Mouse (Mus musculus) forebrain, postnatal 0 days (tissue): ENCODE measurements around the gene Serpinh1. TPM values are rescaled to one million over a fixed set of nuclear protein-coding genes. Genes with fewer than 3 reads are reported as not detected.
A peak's percentile ranks its signal among the peaks of the same experiment; 100 is the strongest.

ENCODE experiments used
- ATAC-seq: fragments of 200-750 bp; cut with Nextera tagmentation; 2 replicates; pipeline ENCODE4 v1.8.0; 2017; ENCODE audit warnings: mild to moderate bottlenecking, moderate library complexity
- DNase-seq: peaks from one replicate; pipeline ENCODE4 v3.0.0-alpha.2; 2015
- H3K27ac ChIP-seq: fragments of 300-500 bp; sonication (generic); 2 replicates; pipeline ENCODE4 v1.5.1; 2014; ENCODE audit warnings: low read depth, mild to moderate bottlenecking, antibody characterized with exemption, low read length, moderate library complexity, mixed read lengths
- H3K27me3 ChIP-seq: fragments of 300-500 bp; sonication (generic); 2 replicates; pipeline ENCODE4 v1.6.1; 2014; ENCODE audit warnings: mild to moderate bottlenecking, low read length, mixed read lengths; ENCODE audit not compliant: insufficient read depth
- H3K36me3 ChIP-seq: fragments of 300-500 bp; sonication (generic); 2 replicates; pipeline ENCODE4 v1.6.1; 2014; ENCODE audit warnings: mild to moderate bottlenecking, moderate library complexity; ENCODE audit not compliant: insufficient read depth
- H3K4me1 ChIP-seq: fragments of 300-500 bp; sonication (generic); 2 replicates; pipeline ENCODE4 v1.6.1; 2014; ENCODE audit warnings: antibody characterized with exemption; ENCODE audit not compliant: insufficient read depth
- H3K4me2 ChIP-seq: fragments of 300-500 bp; sonication (generic); 2 replicates; pipeline ENCODE4 v1.6.1; 2014; ENCODE audit warnings: low read depth, mild to moderate bottlenecking, moderate library complexity
- H3K4me3 ChIP-seq: fragments of 300-500 bp; sonication (generic); 2 replicates; pipeline ENCODE4 v1.5.1; 2014; ENCODE audit warnings: low read depth, low read length, mixed read lengths
- H3K9ac ChIP-seq: fragments of 300-500 bp; sonication (generic); 2 replicates; pipeline ENCODE4 v1.6.1; 2014; ENCODE audit warnings: mild to moderate bottlenecking
- H3K9me3 ChIP-seq: fragments of 300-500 bp; sonication (generic); 2 replicates; pipeline ENCODE4 v1.6.1; 2016; ENCODE audit warnings: low read length
- CTCF ChIP-seq: sonication (generic); IDR thresholded peaks from 2 replicates; pipeline ENCODE4 v1.5.1; 2016; ENCODE audit warnings: antibody characterized with exemption, control low read depth, low read depth
- WGBS: fragments of 180-500 bp; shearing (Covaris S2); extraction: QIAGEN DNeasy Blood & Tissue Kit; methylation state at CpG from one replicate; pipeline ENCODE4 v1.1.7; 2014; 5-methylcytosine and 5-hydroxymethylcytosine counted together
- polyA plus RNA-seq: library from polyadenylated mRNA; unstranded; fragments of >200 nt; fragmentation: Nextera tagmentation; extraction: Ambion mirVana; gene quantifications from 2 replicates; pipeline ENCODE4 v1.2.1, GENCODE M21; 2015
- total RNA-seq: library from RNA; depleted of rRNA; stranded (reverse); fragments of >200 nt; gene quantifications from 2 replicates; pipeline ENCODE4 v1.2.3, GENCODE M21; 2014

Serpinh1 gene
- total and polyA plus RNA-seq, 2 experiments from 2014 or later = 117 to 160 TPM

- Histone ChIP-seq H3K9ac (no peak overlapping the region), H3K36me3 (no peaks in the 10 kb centered on the region), H3K9me3 (no peaks in the 10 kb centered on the region), H3K4me2 (no peak overlapping the region), H3K4me3 (no peak overlapping the region), H3K4me1 (peaks cover 16% of the 10 kb centered on the region), H3K27ac (0 out of 2 replicates have a peak overlapping the region, but pooled peaks have one; percentile 10), H3K27me3 (no peaks in the 10 kb centered on the region)
- no peak for TF ChIP-seq CTCF
- no peak for DNase-seq
- no peak for ATAC-seq
- 64% methylated on average over 7 of the region's 7 CpGs for WGBS
Observed at GRCm38 (mm10) chr7:99357201-99357600, 4.2 kb upstream of the Serpinh1 start.

- Histone ChIP-seq H3K9me3 (no peaks in the 10 kb centered on the region), H3K4me3 (no peak overlapping the region), H3K27me3 (no peaks in the 10 kb centered on the region), H3K27ac (peak overlapping the region; percentile 54; the same call in 1 of the 2 replicates), H3K4me1 (peaks cover 23% of the 10 kb centered on the region), H3K9ac (no peak overlapping the region), H3K4me2 (no peak overlapping the region), H3K36me3 (no peaks in the 10 kb centered on the region)
- no peak for ATAC-seq
- no peak for DNase-seq
- TF ChIP-seq CTCF = no peak
- 25% methylated on average over 9 of the region's 9 CpGs for WGBS
Observed at GRCm38 (mm10) chr7:99356244-99356930, 3.3 kb upstream of the Serpinh1 start.

GRCm38 (mm10) chr7:99355731-99356131 is 2.7 kb upstream of the Serpinh1 start:
- Histone ChIP-seq H3K4me1 (peaks cover 30% of the 10 kb centered on the region), H3K9me3 (no peaks in the 10 kb centered on the region), H3K4me2 (0 out of 2 replicates have a peak overlapping the region, but pooled peaks have one; percentile 0), H3K27me3 (no peaks in the 10 kb centered on the region), H3K9ac (no peak overlapping the region), H3K4me3 (no peak overlapping the region), H3K27ac (peak overlapping the region; percentile 54; the same call in 1 of the 2 replicates), H3K36me3 (no peaks in the 10 kb centered on the region)
- ATAC-seq (peak; percentile 21; the same call in 1 of the 2 replicates), DNase-seq (peak; percentile 75)
- WGBS = 10% methylated on average over 7 of the region's 7 CpGs
- TF ChIP-seq CTCF = no peak

- H3K4me2 ChIP-seq = peak overlapping the region; percentile 58
Observed at GRCm38 (mm10) chr7:99351802-99352517, 1.1 kb downstream of the Serpinh1 start.

GRCm38 (mm10) chr7:99351104-99351801 is 1.8 kb downstream of the Serpinh1 start:
- 10% methylated on average over 12 of the region's 12 CpGs for WGBS
- H3K27ac ChIP-seq = peak overlapping the region; percentile 47
- H3K4me3 ChIP-seq = peak overlapping the region; percentile 32
- H3K9me3 ChIP-seq = no peaks in the 10 kb centered on the region
- ATAC-seq (peak; percentile 35; the same call in 1 of the 2 replicates), DNase-seq (peak; percentile 51)
- H3K36me3 ChIP-seq = peaks cover 5% of the 10 kb centered on the region; the same call in 1 of the 2 replicates
- peaks cover 25% of the 10 kb centered on the region for H3K4me1 ChIP-seq
- H3K27me3 ChIP-seq = no peaks in the 10 kb centered on the region
- peak overlapping the region; percentile 23 for H3K9ac ChIP-seq
- peak overlapping the region; percentile 58 for H3K4me2 ChIP-seq
- TF ChIP-seq CTCF = no peak

More at GRCm38 (mm10) chr7:99351802-99352517, 1.1 kb downstream of the Serpinh1 start:
- peak overlapping the region; percentile 32 for H3K4me3 ChIP-seq
- 9% methylated on average over 18 of the region's 18 CpGs for WGBS
- peak overlapping the region; percentile 23 for H3K9ac ChIP-seq
- no peaks in the 10 kb centered on the region for H3K9me3 ChIP-seq
- ATAC-seq (peak; percentile 30), DNase-seq (peak; percentile 57)
- H3K27ac ChIP-seq = peak overlapping the region; percentile 47
- no peaks in the 10 kb centered on the region for H3K36me3 ChIP-seq
- H3K27me3 ChIP-seq = no peaks in the 10 kb centered on the region
- no peak for TF ChIP-seq CTCF
- peaks cover 30% of the 10 kb centered on the region for H3K4me1 ChIP-seq

GRCm38 (mm10) chr7:99349782-99350720 is 3.0 kb downstream of the Serpinh1 start:
- Histone ChIP-seq H3K9ac (no peak overlapping the region), H3K27me3 (no peaks in the 10 kb centered on the region), H3K9me3 (no peaks in the 10 kb centered on the region), H3K4me3 (no peak overlapping the region), H3K4me1 (peaks cover 14% of the 10 kb centered on the region), H3K36me3 (peaks cover 5% of the 10 kb centered on the region; the same call in 1 of the 2 replicates), H3K27ac (no peak overlapping the region), H3K4me2 (peak overlapping the region; percentile 24)
- DNase-seq (no peak), ATAC-seq (no peak)
- 81% methylated on average over 9 of the region's 9 CpGs for WGBS
- no peak for TF ChIP-seq CTCF
